Mouse (Mus musculus) 3134 (cell line): ENCODE data around the gene Lyrm1.

Experiments used
- DNase-seq: peaks from one replicate; pipeline ENCODE4 v3.0.0-alpha.2; 2011; ENCODE audit warnings: low spot score; ENCODE audit not compliant: insufficient read length; ENCODE audit errors: extremely low read depth

Gene Lyrm1

DNA sequence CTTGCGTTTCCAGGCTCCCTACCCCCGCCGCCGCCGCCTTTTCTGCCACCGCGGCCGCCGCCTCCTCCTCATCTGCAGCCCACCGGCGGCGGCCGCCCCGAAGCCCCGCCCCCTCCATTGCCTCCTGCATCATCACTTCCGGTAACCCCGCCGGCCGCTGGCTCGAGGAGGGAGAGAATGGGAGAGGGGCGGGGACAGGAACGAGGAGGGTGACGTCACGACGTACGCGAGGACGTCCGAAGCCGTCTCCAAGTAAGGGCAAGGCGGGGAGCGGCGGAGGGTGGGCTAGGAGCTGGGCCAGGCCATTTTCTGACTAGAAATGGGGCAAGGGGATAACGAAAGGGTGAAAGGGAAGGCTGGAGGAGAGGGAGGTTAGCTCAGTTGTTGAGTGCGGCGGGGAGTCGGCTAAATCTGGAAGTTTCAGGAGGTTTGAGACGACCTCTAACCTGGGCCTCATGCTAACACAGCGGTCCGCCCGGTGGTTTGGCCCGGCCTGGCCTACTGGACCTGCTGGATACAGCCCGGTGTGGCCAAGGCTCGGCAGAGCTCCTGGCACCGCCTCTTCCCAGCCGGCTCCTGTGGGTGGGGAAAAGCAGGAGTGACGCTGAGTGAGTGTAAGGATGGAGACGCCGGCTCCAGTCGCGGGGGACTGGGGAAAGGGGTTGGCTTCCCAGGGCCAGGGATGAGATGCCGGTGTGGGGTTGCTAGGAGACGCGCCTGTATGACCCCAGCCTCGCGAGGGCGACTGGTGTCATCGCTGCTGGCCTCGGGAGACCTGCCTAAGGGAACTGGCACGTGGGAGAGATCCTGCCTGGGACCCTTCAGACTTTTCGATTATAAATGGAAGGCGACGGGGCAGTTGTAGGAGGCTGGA is at the start of gene Lyrm1, which contains the start of gene Dcun1d3:
Lyrm1 (plus strand) TSS at position 223 of the 874 bp plus-strand sequence.
Dcun1d3 (minus strand) TSS at position 660 of the 874 bp plus-strand sequence.
- peak; percentile 95 for DNase-seq

DNA sequence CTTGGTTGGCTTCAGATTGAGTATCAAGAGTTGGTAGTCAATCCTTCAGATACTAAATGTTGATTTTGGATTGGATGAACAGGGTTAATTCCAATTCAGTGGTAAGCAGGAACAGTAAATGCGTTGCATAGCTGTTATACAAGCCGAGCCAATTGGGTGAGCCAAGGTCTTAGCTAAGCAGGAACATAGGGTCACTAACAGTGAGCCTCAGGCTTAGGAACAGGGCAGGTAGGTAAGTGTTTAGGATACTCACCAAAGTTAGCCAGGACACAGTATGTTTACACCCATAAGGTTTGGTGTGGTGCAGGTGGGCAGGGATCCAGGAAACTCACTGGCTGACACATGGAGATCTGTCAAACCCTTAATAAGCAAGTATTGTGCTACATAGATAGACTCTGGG is 48.3 kb upstream of the Lyrm1 start:
- no peak for DNase-seq

DNA sequence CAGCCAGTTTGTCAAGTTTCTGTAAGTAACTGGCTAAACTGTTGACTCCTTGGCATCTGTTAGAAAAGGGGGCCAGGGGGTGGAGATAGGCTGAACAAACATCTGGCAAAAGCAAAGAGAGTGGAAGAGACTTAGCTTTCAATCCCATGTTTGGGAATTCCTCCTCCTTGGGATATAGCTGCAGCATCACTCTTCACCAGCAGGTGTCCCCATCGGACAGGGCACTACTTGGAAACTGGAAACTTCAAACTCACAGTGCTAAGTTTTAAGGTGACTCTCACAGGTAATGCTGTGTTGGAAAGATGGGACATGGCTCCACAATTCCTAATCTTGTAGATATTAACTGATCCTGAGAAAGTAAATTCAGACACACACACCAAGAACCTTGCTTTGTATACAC is 46.6 kb upstream of the Lyrm1 start:
- no peak for DNase-seq

DNA sequence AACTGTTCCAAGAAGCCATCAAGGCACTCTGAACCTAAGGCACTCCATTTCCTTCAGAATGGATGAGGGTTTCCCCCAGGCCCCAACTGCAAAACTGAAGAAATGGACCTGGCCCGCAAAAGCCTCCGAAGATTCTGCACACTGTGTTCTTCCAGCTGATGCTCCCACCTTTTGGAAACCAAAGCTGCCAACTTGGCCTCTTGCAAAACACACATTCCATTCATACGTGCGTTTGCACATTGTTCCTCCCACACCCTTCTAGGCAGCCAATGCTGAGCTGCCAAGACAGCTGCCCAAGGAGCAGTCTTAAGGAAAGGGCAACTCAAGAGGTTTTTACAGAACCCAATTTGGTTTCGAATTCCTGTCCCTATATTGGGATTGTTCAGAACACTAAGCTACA is 44.9 kb upstream of the Lyrm1 start:
- DNase-seq: peak; percentile 18

DNA sequence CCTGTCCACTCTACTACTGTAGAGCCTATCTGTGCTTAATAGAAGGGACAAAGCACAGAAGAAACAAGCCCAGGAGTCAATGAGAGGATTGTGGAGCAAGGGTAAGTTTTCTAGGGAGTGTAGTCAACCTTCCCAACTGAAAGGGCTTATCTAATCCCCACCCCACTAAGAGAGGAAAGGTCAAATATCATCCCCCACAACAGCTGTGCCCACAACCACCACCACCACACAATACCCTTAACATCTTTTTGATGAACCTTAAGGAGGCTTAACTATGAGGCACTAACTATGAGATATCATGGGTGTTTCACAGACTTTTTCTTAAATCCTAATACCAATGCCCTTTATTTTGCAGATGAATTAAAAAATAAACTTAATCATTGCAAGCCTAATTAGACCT is 43.2 kb upstream of the Lyrm1 start:
- DNase-seq: no peak

DNA sequence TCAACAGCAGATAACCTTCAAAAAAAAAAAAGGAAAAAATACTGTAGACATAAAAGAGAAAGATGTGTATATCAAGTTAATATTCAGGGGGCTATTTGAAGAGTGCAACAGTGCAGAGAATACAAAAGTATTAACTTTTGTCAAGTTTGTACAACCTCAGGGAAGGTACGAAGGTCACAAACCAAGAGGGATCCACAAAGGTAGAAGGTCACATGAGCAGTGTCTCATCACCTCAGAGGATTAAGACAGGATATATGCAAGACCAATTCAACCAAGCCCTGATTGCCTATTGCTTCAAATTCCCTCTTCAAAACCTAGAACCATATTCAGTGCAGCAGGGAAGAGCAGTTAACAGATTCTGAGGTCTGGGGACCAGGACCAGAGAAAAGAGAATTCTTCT is 42.5 kb upstream of the Lyrm1 start:
- DNase-seq: no peak

DNA sequence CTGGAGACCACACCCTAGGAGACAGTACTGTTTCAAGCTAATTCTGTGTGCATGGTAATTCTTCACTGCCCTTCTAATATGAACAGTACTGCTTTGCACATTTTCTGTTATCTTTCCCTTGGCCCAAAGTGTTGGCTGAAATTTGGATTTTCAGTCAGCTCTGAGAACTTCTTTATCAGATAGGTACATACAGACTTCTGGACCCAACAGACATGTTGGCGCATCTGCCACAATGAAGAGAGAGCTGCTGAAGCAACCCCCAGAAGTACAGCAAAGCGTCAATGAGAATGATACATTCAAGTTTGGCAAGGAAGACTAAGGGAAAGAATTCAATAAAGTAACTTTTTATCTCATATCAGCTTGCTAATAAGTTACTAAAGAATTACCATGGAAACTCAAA is 41.3 kb upstream of the Lyrm1 start:
- DNase-seq: no peak

DNA sequence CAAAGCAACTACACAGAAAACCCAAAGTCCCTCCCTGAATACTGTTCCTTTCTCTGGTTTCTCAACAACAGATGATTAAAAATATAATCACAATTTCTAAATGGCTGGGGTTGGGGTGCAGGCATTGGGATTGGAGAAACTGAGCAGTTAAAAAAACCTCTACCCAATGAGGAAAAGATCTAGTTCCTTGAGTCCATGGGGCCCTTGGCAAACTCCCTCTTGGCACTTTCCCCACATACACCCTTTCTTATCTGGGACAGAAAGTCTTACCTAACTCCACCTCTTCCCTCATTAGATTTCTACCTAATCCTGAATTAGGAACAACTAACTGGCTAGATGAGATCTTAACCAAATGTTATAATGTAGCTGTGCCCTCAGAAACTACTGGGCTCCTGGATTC is 40.6 kb upstream of the Lyrm1 start:
- DNase-seq: no peak

DNA sequence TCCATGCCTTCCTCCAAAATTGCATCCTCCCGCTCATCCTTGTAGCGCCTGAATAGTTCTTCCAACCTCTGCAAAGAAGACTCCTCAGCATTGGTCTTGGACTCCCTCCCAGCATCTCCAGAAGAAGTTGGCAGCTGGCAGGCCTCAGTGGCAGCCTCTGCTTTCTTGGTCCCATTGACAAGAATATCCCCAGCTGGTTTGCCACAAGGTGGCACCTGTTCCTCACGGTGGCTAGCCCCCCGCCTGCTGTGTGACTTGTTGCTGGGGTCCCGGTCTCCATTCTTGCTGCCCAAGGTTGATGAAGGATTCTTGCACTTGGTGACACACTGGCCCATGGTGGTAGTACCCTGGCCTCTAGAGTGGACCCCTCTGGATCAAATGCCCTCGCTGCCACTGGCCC is 36.2 kb upstream of the Lyrm1 start:
- DNase-seq: peak; percentile 6

DNA sequence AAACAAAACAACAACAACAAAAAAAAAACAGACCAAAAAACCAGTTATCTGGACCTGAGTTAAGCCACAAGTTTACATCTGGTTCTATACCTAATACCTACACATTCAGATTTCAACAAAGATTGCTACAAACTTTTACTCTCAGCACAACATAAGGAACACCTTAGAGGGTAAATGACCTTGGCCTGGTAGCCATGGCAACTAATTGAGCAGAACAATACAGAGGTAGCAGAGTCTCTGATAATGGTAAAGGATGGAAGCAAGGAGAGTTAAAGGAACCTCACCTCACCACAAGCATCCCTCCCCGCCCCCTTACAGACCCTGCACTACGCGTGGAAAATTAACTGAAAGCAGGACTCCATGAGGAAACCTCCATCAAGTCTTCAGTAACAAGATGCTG is 35.5 kb upstream of the Lyrm1 start:
- DNase-seq: no peak

DNA sequence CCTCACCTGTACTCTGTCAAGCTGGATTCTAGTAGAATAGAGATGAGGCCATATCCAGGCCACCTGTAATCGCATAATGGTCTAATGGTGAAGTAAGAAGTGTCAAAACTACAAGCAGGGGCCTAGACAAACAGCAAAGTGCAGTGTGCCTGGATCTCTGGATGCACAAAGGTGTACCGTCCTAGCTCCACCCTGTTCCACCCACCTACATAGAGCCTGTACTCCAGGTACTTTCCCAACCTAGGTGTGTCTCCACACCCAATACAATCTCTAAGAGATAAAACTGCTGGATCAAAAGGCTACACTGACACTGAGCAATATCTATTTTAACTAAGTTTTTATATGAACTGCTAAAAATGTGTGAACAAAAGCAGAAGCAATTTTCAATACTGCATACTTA is 35.1 kb upstream of the Lyrm1 start:
- no peak for DNase-seq

DNA sequence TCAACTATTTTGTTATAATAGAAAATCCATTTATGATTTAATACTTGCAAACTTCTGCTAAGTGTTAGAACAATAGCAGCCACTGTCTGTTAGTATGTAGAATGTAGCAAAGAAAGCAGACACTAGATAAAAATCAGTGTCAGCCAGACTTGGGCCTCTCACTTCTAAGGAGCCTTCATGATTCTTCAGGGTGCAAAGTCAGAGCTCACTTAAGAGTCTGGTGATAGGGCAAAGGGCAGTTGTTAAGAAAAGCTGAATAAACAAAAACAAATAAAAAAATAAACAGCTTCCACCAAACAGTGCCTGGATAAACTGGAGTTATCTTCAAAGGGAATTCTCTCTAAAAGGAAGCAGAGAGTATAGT is 34.7 kb upstream of the Lyrm1 start:
- DNase-seq: no peak

DNA sequence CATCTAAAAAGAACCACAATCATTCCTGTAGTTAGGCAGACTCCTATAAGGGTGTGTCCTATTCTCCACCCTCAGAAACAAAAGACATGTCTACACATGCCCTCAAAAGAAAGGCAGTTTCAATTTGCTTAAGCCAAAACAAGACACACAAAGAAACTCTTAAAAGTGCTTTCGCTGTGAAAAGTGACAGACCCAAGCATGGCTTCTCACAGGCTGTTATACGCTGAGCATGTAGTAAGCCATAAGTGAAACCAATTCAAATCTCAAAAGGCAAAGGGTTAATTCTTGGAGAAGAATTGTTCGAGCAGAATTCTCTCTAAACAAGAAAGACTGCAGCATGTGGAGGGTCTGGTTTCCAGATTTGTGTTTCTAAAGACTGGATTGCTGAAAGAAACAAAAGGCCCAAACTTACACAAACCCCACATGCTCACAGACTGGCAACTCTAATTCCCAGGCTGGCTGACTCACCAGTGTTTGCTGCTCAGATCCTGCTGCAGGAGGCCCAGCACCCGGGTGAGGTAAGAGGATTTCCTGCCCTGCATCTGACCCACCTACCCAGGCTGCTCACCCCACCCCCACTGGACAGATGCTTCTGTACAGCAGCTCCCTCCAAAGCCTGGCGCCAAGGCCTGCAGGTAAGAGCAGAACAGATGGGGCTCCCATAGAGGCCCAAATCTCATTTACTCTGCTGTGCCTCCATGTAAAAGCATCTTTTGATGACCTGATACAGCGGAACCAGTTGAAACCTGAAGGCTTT is 34.1 kb upstream of the Lyrm1 start:
- peak; percentile 53 for DNase-seq

DNA sequence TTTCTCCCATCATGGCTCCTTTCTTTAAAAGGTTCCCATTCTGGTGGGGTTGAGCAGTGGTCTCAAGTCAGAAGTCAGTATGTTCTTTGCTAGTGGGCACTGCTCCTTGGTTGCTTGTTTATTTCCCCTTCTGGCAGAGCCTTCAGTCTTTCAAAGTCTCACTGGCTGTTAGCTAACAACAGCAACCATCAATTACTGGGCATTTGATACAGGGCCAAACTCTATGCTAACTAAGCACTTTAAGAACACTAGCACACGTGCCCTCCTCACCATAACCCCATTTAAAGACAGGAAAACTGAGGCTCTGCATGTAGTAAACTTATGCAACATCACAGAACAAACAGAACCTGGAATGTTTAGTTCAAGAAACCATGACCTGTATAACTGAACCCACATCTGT is 33.5 kb upstream of the Lyrm1 start:
- DNase-seq: no peak

DNA sequence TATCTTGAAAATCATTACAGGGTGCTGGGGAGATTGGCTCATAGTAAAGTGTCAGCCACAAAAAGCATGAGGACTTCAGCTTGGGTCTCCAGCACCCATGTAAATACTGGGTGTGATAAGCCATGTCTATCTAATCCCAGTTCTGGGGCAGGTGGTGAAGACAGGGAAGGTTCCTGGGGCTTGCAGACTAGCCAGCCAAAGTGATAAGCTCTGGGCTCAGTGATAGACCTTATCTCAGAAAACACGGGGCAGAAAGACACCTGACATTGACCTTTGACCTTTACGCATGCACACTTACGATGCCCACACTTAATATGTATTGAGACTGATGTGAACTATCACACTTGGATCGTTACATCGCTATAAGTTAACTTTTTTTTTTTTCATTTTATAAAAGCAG is 31.2 kb upstream of the Lyrm1 start:
- no peak for DNase-seq

DNA sequence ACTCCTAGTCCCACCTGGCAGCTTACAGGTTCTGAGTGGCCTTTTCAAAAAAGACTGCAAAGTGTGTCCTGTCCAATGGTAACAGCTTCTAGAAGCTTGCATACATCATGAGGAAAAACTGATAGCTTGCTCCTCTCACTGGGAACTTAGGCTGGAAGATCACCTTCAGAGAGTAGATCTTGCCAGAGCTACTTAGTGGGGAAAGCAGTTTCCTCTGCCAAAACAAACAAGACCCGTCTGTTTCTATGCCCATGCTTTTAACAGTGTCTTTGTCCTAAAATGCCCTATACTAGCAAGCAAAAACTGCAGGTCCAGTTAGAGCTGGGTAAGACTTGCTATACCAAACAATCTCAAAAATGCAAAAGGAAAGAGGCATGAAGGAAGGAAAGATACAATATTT is 29.5 kb upstream of the Lyrm1 start:
- DNase-seq: no peak

DNA sequence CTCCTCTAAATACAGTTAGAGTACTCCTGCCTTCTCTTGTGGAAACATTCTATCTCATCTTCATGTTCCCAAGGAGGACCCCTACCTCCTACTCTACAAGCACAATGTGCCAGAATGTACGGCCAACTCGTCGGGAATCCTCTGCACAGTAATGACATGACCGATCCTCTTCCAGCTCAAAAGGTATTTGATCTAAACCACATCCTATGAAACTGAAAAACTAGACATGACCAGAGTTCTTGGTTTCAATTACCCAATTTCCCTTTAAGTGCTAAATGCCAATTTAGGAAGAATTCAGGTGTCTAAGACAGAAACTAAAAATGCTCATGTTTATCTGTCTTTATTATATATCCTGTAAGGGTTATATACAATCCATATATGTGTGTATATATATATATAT is 23.5 kb upstream of the Lyrm1 start:
- DNase-seq: no peak

DNA sequence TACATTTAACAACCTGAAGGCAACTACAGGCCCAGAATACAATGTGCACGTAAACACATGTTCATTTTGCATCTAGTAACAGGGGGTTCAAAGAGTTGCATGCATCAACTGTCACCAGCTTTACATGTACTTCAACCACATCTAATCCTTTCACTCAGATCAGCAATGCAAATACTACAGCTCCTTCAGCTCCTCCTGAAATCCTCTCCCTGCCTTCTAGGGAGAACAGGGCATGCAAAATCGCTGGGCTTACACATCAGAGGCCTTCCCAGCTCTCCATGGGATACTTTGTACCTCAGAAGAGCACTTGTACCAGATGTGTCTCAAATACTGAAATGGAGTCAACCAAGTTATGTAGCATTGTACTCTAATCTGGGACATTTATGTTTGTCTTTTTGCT is 22.6 kb upstream of the Lyrm1 start:
- DNase-seq: no peak

DNA sequence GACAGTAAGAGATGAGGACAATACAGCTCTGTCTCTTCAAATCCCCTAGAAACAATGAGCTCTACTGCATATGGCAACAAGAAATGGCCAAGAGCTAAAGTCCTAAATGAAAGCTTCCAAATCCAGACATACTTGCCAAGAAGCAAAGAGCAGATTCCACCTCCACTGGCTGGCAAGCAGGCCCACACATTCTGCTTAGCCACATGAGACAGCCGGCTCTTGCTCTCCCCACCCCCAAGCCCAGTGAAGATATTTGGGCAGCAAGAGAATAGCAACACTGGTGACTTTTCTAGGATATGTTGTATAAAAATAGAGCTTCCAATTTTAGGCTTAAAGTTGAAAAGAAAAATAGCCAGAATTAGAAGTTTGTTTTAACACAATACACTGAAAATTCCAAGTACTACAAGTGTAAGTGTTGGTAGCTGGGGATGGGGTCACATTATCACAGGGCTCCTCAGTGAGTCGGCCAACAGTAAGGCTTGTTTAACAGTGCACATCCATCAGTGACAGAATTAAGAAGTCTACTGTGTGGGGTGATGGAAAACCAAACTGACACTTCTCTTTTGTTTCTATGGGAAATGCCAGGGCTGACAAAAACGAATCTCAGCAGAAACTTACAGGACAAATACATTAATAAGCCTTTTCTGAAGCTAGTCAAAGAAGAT is 19.8 kb upstream of the Lyrm1 start:
- no peak for DNase-seq

DNA sequence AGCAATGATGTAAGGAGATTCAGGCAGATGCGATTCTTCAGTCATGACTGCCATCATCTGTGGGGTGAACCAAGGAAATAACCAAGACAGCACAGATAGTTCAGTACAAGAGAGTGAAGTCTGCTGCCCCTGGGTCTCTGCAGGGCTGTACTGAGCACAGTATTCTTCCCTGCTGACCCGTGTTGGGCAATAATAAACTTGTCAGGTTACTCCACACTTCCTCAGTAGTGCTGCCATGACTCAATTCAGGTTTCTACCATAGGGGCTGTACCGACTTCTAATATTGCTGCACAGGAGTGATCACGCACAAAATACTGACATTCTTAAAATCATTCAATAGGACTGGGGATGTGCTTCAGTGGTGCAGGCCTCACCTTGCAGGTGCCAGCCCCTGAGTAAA is 16.5 kb upstream of the Lyrm1 start:
- no peak for DNase-seq

DNA sequence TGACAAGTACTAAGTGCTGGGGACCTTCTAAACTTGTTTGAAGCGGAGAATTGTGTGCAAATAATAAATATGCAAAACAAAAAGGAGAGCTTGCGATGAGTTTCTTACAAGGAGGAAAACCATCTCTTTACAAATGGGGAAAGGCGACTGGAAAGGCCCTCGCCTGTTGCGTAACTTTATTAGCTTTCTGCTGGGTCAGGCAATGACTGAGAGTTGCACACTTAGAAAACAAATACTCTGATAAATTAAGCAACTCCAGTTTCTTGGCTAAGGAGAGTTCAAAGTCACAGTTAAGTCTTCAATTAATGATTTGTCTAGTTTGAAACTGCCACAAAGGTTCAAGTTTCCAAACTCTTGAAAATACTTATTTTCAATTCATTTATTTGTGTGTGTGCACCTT is 15.3 kb upstream of the Lyrm1 start:
- DNase-seq: no peak

DNA sequence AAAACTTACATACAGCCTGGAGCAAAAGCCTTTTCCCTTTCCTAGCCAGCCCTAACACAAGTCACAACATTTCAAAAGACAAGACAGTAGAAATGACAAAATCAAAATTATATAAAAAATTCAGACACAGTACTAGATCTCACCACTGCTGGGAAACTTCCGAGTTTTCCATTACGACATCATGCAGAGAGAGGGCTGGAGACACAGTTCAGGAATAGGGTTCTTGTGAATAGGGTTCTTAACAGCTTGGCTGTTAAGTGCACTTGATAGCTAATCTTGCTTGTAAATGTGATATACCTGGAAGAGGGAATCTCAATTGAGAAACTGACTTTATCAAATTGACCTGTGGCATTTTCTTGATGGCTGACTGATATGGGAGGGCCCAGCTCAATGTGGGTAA is 14.4 kb upstream of the Lyrm1 start:
- DNase-seq: no peak
